ENCODE assay signal across 8 mouse cellular contexts in genomic region chr10:120876549-120877270, GRCm38 (mm10). TPM values are rescaled to one million over a fixed set of nuclear protein-coding genes. Genes with fewer than 3 reads are reported as not detected.
DNase-seq lines count a peak whose midpoint lies in the region; ATAC-seq and TF ChIP-seq lines count a peak whose summit lies in the region.

No protein-coding gene starts in this region.

- H3K79me2 ChIP-seq in MEL (ENCODE audit: control insufficient read depth, insufficient read depth, low read length, poor library complexity): no peaks in the 10 kb centered on the region; the same call in 1 of the 2 replicates

- H3K27ac ChIP-seq in gastrocnemius, adult 2 months: peak overlapping the region; percentile 87
- H3K27ac ChIP-seq in MEL (ENCODE audit: control insufficient read depth, low read depth, low read length): no peak overlapping the region
- H3K27ac ChIP-seq in forebrain, embryonic 14.5 days (ENCODE audit: low read depth, low read length): no peak overlapping the region
- peak overlapping the region; percentile 71 for H3K27ac ChIP-seq in limb, embryonic 15.5 days
- no peak overlapping the region for H3K27ac ChIP-seq in midbrain, embryonic 16.5 days (ENCODE audit: low read length)

- WGBS in forebrain, embryonic 14.5 days: 75% methylated on average over 20 of the region's 20 CpGs
- 39% methylated on average over 20 of the region's 20 CpGs for whole genome bisulfite sequencing in limb, embryonic 15.5 days
- 76% methylated on average over 20 of the region's 20 CpGs for WGBS in midbrain, embryonic 16.5 days

- H3K9me3 ChIP-seq in MEL (replicated peaks; ENCODE audit: insufficient read depth, low read length): no peaks in the 10 kb centered on the region
- H3K9me3 ChIP-seq in forebrain, embryonic 14.5 days (replicated peaks; ENCODE audit: control insufficient read depth, low read length): no peaks in the 10 kb centered on the region
- no peaks in the 10 kb centered on the region for H3K9me3 ChIP-seq in limb, embryonic 15.5 days
- no peaks in the 10 kb centered on the region for H3K9me3 ChIP-seq in midbrain, embryonic 16.5 days (replicated peaks; ENCODE audit: control insufficient read depth, low read length, poor library complexity, severe bottlenecking)

- peaks cover 0 to 10% of the 10 kb centered on the region in 2 experiments; a peak in 2 of 4 replicates for H3K36me3 ChIP-seq in MEL (ENCODE audit: control insufficient read depth in 1 of 2, insufficient read depth in 2 of 2, low read length in 2 of 2)
- no peaks in the 10 kb centered on the region for H3K36me3 ChIP-seq in forebrain, embryonic 14.5 days (ENCODE audit: control insufficient read depth, insufficient read depth, low read length)
- H3K36me3 ChIP-seq in limb, embryonic 15.5 days: no peaks in the 10 kb centered on the region
- H3K36me3 ChIP-seq in midbrain, embryonic 16.5 days (ENCODE audit: control insufficient read depth, insufficient read depth, low read length): no peaks in the 10 kb centered on the region

- H3K4me2 ChIP-seq in forebrain, embryonic 14.5 days (ENCODE audit: low read length): no peak overlapping the region
- peak overlapping the region; percentile 36 for H3K4me2 ChIP-seq in limb, embryonic 15.5 days
- H3K4me2 ChIP-seq in midbrain, embryonic 16.5 days (ENCODE audit: low read length): no peak overlapping the region

- intact Hi-C loops in gastrocnemius, adult 2 months (cut with DNase I): no loop called here
- intact Hi-C loops in gastrocnemius, postnatal 14 days (cut with DNase I; ENCODE audit: low total_unique reads): no loop called here

- H3K4me3 ChIP-seq in gastrocnemius, adult 2 months: peak overlapping the region; percentile 0
- peak overlapping the region; percentile 25 to 31 for H3K4me3 ChIP-seq in MEL (ENCODE audit: control insufficient read depth in 1 of 2, insufficient read depth in 1 of 2, low read depth in 2 of 2, low read length in 2 of 2)
- no peak overlapping the region for H3K4me3 ChIP-seq in forebrain, embryonic 14.5 days (ENCODE audit: low read depth, low read length)
- H3K4me3 ChIP-seq in limb, embryonic 15.5 days: no peak overlapping the region
- no peak overlapping the region for H3K4me3 ChIP-seq in midbrain, embryonic 16.5 days (ENCODE audit: low read depth, low read length)

- H3K9ac ChIP-seq in MEL (ENCODE audit: control insufficient read depth, low read depth, low read length, poor library complexity, severe bottlenecking): peak overlapping the region; percentile 48
- H3K9ac ChIP-seq in forebrain, embryonic 14.5 days (ENCODE audit: low read length): no peak overlapping the region
- H3K9ac ChIP-seq in limb, embryonic 15.5 days: no peak overlapping the region
- H3K9ac ChIP-seq in midbrain, embryonic 16.5 days (ENCODE audit: low read depth, low read length): no peak overlapping the region

- no peaks in the 10 kb centered on the region for H3K27me3 ChIP-seq in MEL (ENCODE audit: control insufficient read depth in 1 of 2, insufficient read depth in 2 of 2, low read length in 2 of 2)
- H3K27me3 ChIP-seq in forebrain, embryonic 14.5 days (replicated peaks; ENCODE audit: control insufficient read depth, insufficient read depth, low read length): no peaks in the 10 kb centered on the region
- H3K27me3 ChIP-seq in limb, embryonic 15.5 days: no peaks in the 10 kb centered on the region
- no peaks in the 10 kb centered on the region for H3K27me3 ChIP-seq in midbrain, embryonic 16.5 days (ENCODE audit: control insufficient read depth, insufficient read depth, low read depth, low read length)

- DNase-seq in gastrocnemius, adult 2 months: no peak
- no peak for DNase-seq in gastrocnemius, postnatal 10 days
- DNase-seq in MEL (ENCODE audit: low read depth, low spot score): no peak
- DNase-seq in forebrain, embryonic 14.5 days (ENCODE audit: low spot score): no peak
- DNase-seq in cerebellum, postnatal 36 days: no peak
- DNase-seq in gastrocnemius, postnatal 14 days: no peak

- TF ChIP-seq CTCF in gastrocnemius, adult 2 months (IDR thresholded peaks at IDR 0.05): no peak
- TF ChIP-seq CTCF in MEL (IDR thresholded peaks at IDR 0.05 in 2 of 3, conservative IDR thresholded peaks at IDR 0.05 in 1 of 3; ENCODE audit: control insufficient read depth in 1 of 3, insufficient read depth in 1 of 3, low read depth in 2 of 3, low read length in 3 of 3, poor library complexity in 1 of 3, severe bottlenecking in 1 of 3): no peak

- no peak for TF ChIP-seq RAD21 in MEL (IDR thresholded peaks at IDR 0.05; ENCODE audit: low read depth, low read length)

- ATAC-seq in forebrain, embryonic 14.5 days: peak; percentile 37; the same call in 1 of the 2 replicates
- ATAC-seq in limb, embryonic 15.5 days (ENCODE audit: insufficient number of reproducible peaks, low FRiP score, low TSS enrichment, low read depth): peak; percentile 53; the same call in 1 of the 2 replicates
- ATAC-seq in midbrain, embryonic 16.5 days: no peak

- peaks cover 0 to 11% of the 10 kb centered on the region in 2 experiments; a peak in 2 of 4 replicates for H3K4me1 ChIP-seq in MEL (ENCODE audit: control insufficient read depth in 1 of 2, insufficient read depth in 2 of 2, low read length in 2 of 2)
- peaks cover 3% of the 10 kb centered on the region; the same call in 1 of the 2 replicates for H3K4me1 ChIP-seq in forebrain, embryonic 14.5 days (ENCODE audit: control insufficient read depth, insufficient read depth, low read length)
- H3K4me1 ChIP-seq in limb, embryonic 15.5 days: peaks cover 41% of the 10 kb centered on the region
- H3K4me1 ChIP-seq in midbrain, embryonic 16.5 days (ENCODE audit: control insufficient read depth, insufficient read depth, low read length): peaks cover 3% of the 10 kb centered on the region; the same call in 1 of the 2 replicates

- TF ChIP-seq POLR2A in MEL (IDR thresholded peaks at IDR 0.05; ENCODE audit: control insufficient read depth in 1 of 2, insufficient read depth in 1 of 2, low read depth in 1 of 2, low read length in 2 of 2, poor library complexity in 1 of 2): no peak

- TF ChIP-seq EP300 in MEL (IDR thresholded peaks at IDR 0.05; ENCODE audit: low read depth in 1 of 2, low read length in 2 of 2): no peak

TF ChIP-seq in MEL, 35 proteins besides CTCF, POLR2A, EP300 and RAD21:
- TF ChIP-seq GATA1 (IDR thresholded peaks at IDR 0.05; ENCODE audit: low read depth, low read length) (no peak), MAZ (IDR thresholded peaks at IDR 0.05; ENCODE audit: low read depth, low read length) (no peak), MAX (IDR thresholded peaks at IDR 0.05; ENCODE audit: low read length) (no peak), GABPA (IDR thresholded peaks at IDR 0.05; ENCODE audit: low read depth, low read length) (no peak)
TF ChIP-seq in MEL: peak in this region for 0.

RNA-seq across cellular contexts. Expression of gene Msrb3, which starts 22.2 kb away (rescaled TPM):
- total RNA-seq in gastrocnemius, adult 2 months (2021): 100 to 1,000 TPM; 111 to 116 TPM
- 10 to 100 TPM; 89.9 to 94.0 TPM for total RNA-seq in gastrocnemius, postnatal 10 days (2021)
- 0.13 and 0.15 TPM in 2 replicates for total RNA-seq in MEL (2012; rRNA removed)
- polyA plus RNA-seq in MEL (2012; ENCODE audit: insufficient read depth in 1 of 2, insufficient read length in 2 of 2, low read depth in 1 of 2, low replicate concordance in 2 of 2, missing spikeins in 1 of 2): under 1 TPM in 1 of 2 experiments, not detected in 1; 0.15 TPM
- polyA plus RNA-seq in forebrain, embryonic 14.5 days (2014; fragmentation: Nextera tagmentation; extraction: Ambion mirVana): 0.87 and 1.4 TPM in 2 replicates
- 14.8 and 16.9 TPM in 2 replicates for polyA plus RNA-seq in limb, embryonic 15.5 days (2015; fragmentation: Nextera tagmentation; extraction: Ambion mirVana)
- total RNA-seq in gastrocnemius, postnatal 14 days (2021): 10 to 100 TPM; 88.3 to 90.4 TPM
- 1.0 and 1.3 TPM in 2 replicates for polyA plus RNA-seq in midbrain, embryonic 16.5 days (2015; fragmentation: Nextera tagmentation; extraction: Ambion mirVana)

Comparison
In these comparisons a context has a peak if more than half of its experiments do, and no peak if none do; other contexts are left out.
1. H3K27ac ChIP-seq: peak in gastrocnemius, adult 2 months (single experiment) and limb, embryonic 15.5 days (single experiment); none in MEL (single experiment), forebrain, embryonic 14.5 days (single experiment) and midbrain, embryonic 16.5 days (single experiment).
2. H3K4me3 ChIP-seq: peak in gastrocnemius, adult 2 months (single experiment) and MEL (2 of 2); none in forebrain, embryonic 14.5 days (single experiment), limb, embryonic 15.5 days (single experiment) and midbrain, embryonic 16.5 days (single experiment).
3. RNA of gene Msrb3, which starts 22.2 kb away (total RNA-seq): 111 to 116 TPM in gastrocnemius, adult 2 months, 89.9 to 94.0 TPM in gastrocnemius, postnatal 10 days and 88.3 to 90.4 TPM in gastrocnemius, postnatal 14 days; 0.13 to 0.15 TPM in MEL; every median in the first group is over 10 times any median in the second.